Mouse (Mus musculus): ENCODE measurements around the gene B4galt7. TPM values are rescaled to one million over a fixed set of nuclear protein-coding genes. Genes with fewer than 3 reads are reported as not detected.

The B4galt7 gene
- total and polyA plus RNA-seq, 3 experiments = 15.0 to 19.9 TPM; not detected in 1

GRCm38 (mm10) chr13:55571027-55571751 lies 28.5 kb upstream of the B4galt7 start, which contains the start of gene Fam193b:
Gene Fam193b, minus strand, starts transcription at chr13:55571120.
- peak within 1 kb of the TSS; percentile 97 to 99 for H3K4me3 ChIP-seq (ENCODE audit: control insufficient read depth in 1 of 2, insufficient read depth in 1 of 2, low read depth in 2 of 2, low read length in 2 of 2)
- no peaks in the 10 kb centered on the region for H3K9me3 ChIP-seq (replicated peaks; ENCODE audit: insufficient read depth, low read length)
- peaks cover 0 to 17% of the 10 kb centered on the region in 2 experiments; a peak in 3 of 4 replicates for H3K4me1 ChIP-seq (ENCODE audit: control insufficient read depth in 1 of 2, insufficient read depth in 2 of 2, low read length in 2 of 2)
- peaks cover 16% of the 10 kb centered on the region for H3K79me2 ChIP-seq (ENCODE audit: control insufficient read depth, insufficient read depth, low read length, poor library complexity)
- peak within 1 kb of the TSS; percentile 98 for H3K9ac ChIP-seq (ENCODE audit: control insufficient read depth, low read depth, low read length, poor library complexity, severe bottlenecking)
- peaks cover 3 to 13% of the 10 kb centered on the region in 2 experiments; a peak in 2 of 4 replicates for H3K36me3 ChIP-seq (ENCODE audit: control insufficient read depth in 1 of 2, insufficient read depth in 2 of 2, low read length in 2 of 2)
- peak; percentile 93 for DNase-seq (ENCODE audit: low read depth, low spot score)
- H3K27ac ChIP-seq (ENCODE audit: control insufficient read depth, low read depth, low read length) = peak within 1 kb of the TSS; percentile 47
- H3K27me3 ChIP-seq (ENCODE audit: control insufficient read depth in 1 of 2, insufficient read depth in 2 of 2, low read length in 2 of 2) = no peaks in the 10 kb centered on the region
- TF ChIP-seq GABPA (IDR thresholded peaks at IDR 0.05; ENCODE audit: low read depth, low read length) (no peak), JUND (IDR thresholded peaks at IDR 0.05; ENCODE audit: low read depth, low read length) (no peak), TAL1 (IDR thresholded peaks at IDR 0.05; ENCODE audit: low read length) (no peak), MAX (IDR thresholded peaks at IDR 0.05; ENCODE audit: low read length) (no peak), MAZ (IDR thresholded peaks at IDR 0.05; ENCODE audit: low read depth, low read length) (peak; percentile 78; the same call in 1 of the 2 replicates), MEF2A (IDR thresholded peaks at IDR 0.05; ENCODE audit: extremely low read depth, insufficient replicate concordance, low read depth, low read length, poor library complexity, severe bottlenecking) (no peak), HCFC1 (IDR thresholded peaks at IDR 0.05; ENCODE audit: low read depth, low read length) (peak; percentile 95), NELFE (IDR thresholded peaks at IDR 0.05; ENCODE audit: low read depth, low read length) (peak; percentile 45), NRF1 (IDR thresholded peaks at IDR 0.05; ENCODE audit: insufficient read depth, low read depth, low read length, poor library complexity, severe bottlenecking) (peak; percentile 76), CHD1 (IDR thresholded peaks at IDR 0.05; ENCODE audit: low read depth, low read length) (no peak), CHD2 (IDR thresholded peaks at IDR 0.05; ENCODE audit: low read length) (peak; percentile 37), MYC (IDR thresholded peaks at IDR 0.05; ENCODE audit: low read depth, low read length) (no peak), POLR2AphosphoS2 (IDR thresholded peaks at IDR 0.05; ENCODE audit: low read length) (no peak), BHLHE40 (IDR thresholded peaks at IDR 0.05; ENCODE audit: borderline replicate concordance, low read depth, low read length) (no peak), MXI1 (IDR thresholded peaks at IDR 0.05; ENCODE audit: low read depth, low read length) (no peak; the same call in 1 of the 2 replicates), POLR2AphosphoS5 (IDR thresholded peaks at IDR 0.05; ENCODE audit: borderline replicate concordance, low read depth, low read length) (no peak), KAT2A (conservative IDR thresholded peaks at IDR 0.05; ENCODE audit: low read depth, low read length) (peak; percentile 85), POLR2A (IDR thresholded peaks at IDR 0.05; ENCODE audit: control insufficient read depth in 1 of 2, insufficient read depth in 1 of 2, low read depth in 1 of 2, low read length in 2 of 2, poor library complexity in 1 of 2) (peak; percentile 53 to 72; a peak in 3 of 4 replicates), UBTF (IDR thresholded peaks at IDR 0.05; ENCODE audit: borderline replicate concordance, insufficient read depth, low read depth, low read length) (no peak), RAD21 (IDR thresholded peaks at IDR 0.05; ENCODE audit: low read depth, low read length) (no peak), EP300 (IDR thresholded peaks at IDR 0.05; ENCODE audit: low read depth in 1 of 2, low read length in 2 of 2) (no peak), USF1 (IDR thresholded peaks at IDR 0.05; ENCODE audit: low read depth, low read length) (peak; percentile 29; the same call in 1 of the 2 replicates), USF2 (IDR thresholded peaks at IDR 0.05; ENCODE audit: borderline replicate concordance in 1 of 2, insufficient read depth in 1 of 2, low read depth in 1 of 2, low read length in 2 of 2) (no peak), ZKSCAN1 (IDR thresholded peaks at IDR 0.05; ENCODE audit: low read depth, low read length) (no peak), ZC3H11A (IDR thresholded peaks at IDR 0.05; ENCODE audit: low read depth, low read length) (no peak), GATA1 (IDR thresholded peaks at IDR 0.05; ENCODE audit: low read depth, low read length) (no peak), MAFK (IDR thresholded peaks at IDR 0.05; ENCODE audit: borderline replicate concordance, low read depth, low read length) (no peak), ZNF384 (IDR thresholded peaks at IDR 0.05; ENCODE audit: low read depth, low read length) (no peak), TBP (IDR thresholded peaks at IDR 0.05; ENCODE audit: low read depth, low read length) (0 out of 2 replicates have a peak, but pooled peaks have one; percentile 36), ELF1 (IDR thresholded peaks at IDR 0.05; ENCODE audit: low read depth, low read length) (0 out of 2 replicates have a peak, but pooled peaks have one; percentile 23), SIN3A (IDR thresholded peaks at IDR 0.05; ENCODE audit: low read length) (peak; percentile 57), ZMIZ1 (IDR thresholded peaks at IDR 0.05; ENCODE audit: low read depth, low read length) (no peak)

Measured in MEL (cell line).